Mouse (Mus musculus) embryo, embryonic 11 days (tissue): Measurements from ENCODE around the gene Pramel4.
"Not testable (repeated sequence)": the region's sequence is repeated elsewhere in the genome, so short reads cannot be mapped to it uniquely, and the experiment has no call there.

Source experiments
- DNase-seq: peaks from one replicate; pipeline ENCODE4 v3.0.0-alpha.2; 2015

Gene Pramel4

DNA sequence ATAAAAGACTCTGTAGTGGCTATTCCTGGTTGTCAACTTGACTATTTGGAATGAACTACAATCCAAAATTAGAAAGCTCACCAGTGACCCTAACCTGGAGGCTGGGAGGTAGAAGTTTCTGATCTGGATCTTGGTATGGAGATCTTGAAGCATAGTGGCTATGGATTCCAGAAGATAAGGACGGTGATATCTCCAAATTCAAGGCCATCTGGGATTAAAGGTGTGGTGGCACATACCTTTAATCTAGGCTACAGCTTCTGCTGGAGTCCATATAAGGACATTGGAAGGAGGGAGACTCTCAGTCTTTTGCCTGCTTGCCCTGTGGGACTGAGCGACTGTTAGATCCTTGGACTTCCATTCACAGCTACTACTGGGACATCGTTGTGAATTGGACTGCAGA, at the start of gene Pramel4:
Pramel4 (plus strand) TSS at position 301 of the 400 bp plus-strand sequence.
- not testable (repeated sequence) for DNase-seq

DNA sequence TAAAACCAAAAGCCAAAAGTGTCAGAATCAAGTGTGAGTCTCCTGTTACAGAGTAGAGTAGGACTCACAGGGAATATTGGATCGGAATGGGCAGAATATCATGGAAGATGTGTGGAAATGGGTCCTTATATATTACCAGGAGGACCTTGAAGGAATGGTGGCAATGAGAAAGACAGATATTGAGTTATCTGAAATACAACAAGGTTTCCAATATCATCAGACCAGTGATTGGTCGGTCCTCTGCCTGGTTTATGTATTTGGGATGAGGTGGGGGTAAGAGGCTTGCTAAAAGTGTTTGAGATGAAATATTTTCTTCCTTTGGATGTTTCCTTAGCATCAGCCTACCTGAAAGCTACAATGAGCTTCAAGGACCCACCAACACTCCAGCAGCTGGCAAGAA, 47.2 kb downstream of the Pramel4 start, which contains the start of gene Gm13102:
Gm13102 (plus strand) TSS at position 301 of the 400 bp plus-strand sequence.
- DNase-seq, result not testable (repeated sequence)
